Mouse (Mus musculus) kidney, adult 2 months (tissue): ENCODE data around the gene Nos1.

Experiments
- CTCF ChIP-seq: fragments of 200-500 bp; conservative IDR thresholded peaks from 2 replicates; pipeline ENCODE4 v1.5.1; 2011; ENCODE audit warnings: low read depth, mild to moderate bottlenecking, control low read depth, low read length, moderate library complexity, mixed read lengths; ENCODE audit not compliant: insufficient read depth, insufficient read length
- POLR2A ChIP-seq: fragments of 200-500 bp; IDR thresholded peaks from one replicate; pipeline ENCODE4 v1.6.1; 2011; ENCODE audit warnings: low read depth, low read length, control low read depth

- no peak for TF ChIP-seq CTCF
- no peak for TF ChIP-seq POLR2A
These were observed 158.6 kb downstream of the Nos1 start for GRCm38 (mm10) chr5:117939402-117939801.
